Mouse (Mus musculus) megakaryocyte, adult 5-6 weeks (primary cell): ENCODE data around the gene Adam8. TPM values are rescaled to one million over a fixed set of nuclear protein-coding genes. Genes with fewer than 3 reads are reported as not detected.

Source experiments
- ATAC-seq: 2 replicates; pipeline ENCODE4 v1.8.0; 2016; ENCODE audit warnings: mild to moderate bottlenecking, inconsistent platforms; ENCODE audit not compliant: poor library complexity, severe bottlenecking
- total RNA-seq, 2 experiments: library from RNA; stranded (forward) in 1 of 2; stranded (reverse) in 1 of 2; fragments of 153-499, 151-499 nt in 1 of 2; fragments of 221-1000, 200-1000 nt in 1 of 2; gene quantifications; 2 replicates each; pipeline versions ENCODE4 v1.2.3 to v1.2.4; 2015 to 2017

Adam8 gene
- total RNA-seq (2015): 35.0 and 43.7 TPM in 2 replicates
- total RNA-seq (2017): 39.3 and 51.1 TPM in 2 replicates

GRCm38 (mm10) chr7:139992406-139992805, at the start of gene Adam8:
Gene Adam8, minus strand, starts transcription at chr7:139992562.
- ATAC-seq: peak; percentile 83

- no peak for ATAC-seq
Measured at GRCm38 (mm10) chr7:140037171-140037555, 44.8 kb upstream of the Adam8 start.

- ATAC-seq: peak; percentile 93
Measured at GRCm38 (mm10) chr7:140036281-140037170, 44.2 kb upstream of the Adam8 start, which contains the start of the genes Zfp511 and Tubgcp2. Gene Zfp511, plus strand, starts transcription at chr7:140036391. Gene Tubgcp2, minus strand, starts transcription at chr7:140036669.

GRCm38 (mm10) chr7:140035456-140035855, 43.1 kb upstream of the Adam8 start:
- ATAC-seq: no peak

GRCm38 (mm10) chr7:140033386-140033785, 41.0 kb upstream of the Adam8 start:
- no peak for ATAC-seq

- ATAC-seq: no peak
Measured at GRCm38 (mm10) chr7:140032366-140032765, 40.0 kb upstream of the Adam8 start.

- no peak for ATAC-seq
Measured at GRCm38 (mm10) chr7:140031771-140032170, 39.4 kb upstream of the Adam8 start.

- no peak for ATAC-seq
Measured at GRCm38 (mm10) chr7:140011336-140011735, 19.0 kb upstream of the Adam8 start.

- ATAC-seq: no peak
Measured at GRCm38 (mm10) chr7:140007781-140008180, 15.4 kb upstream of the Adam8 start.

- no peak for ATAC-seq
Measured at GRCm38 (mm10) chr7:140006861-140007611, 14.7 kb upstream of the Adam8 start.

- ATAC-seq: no peak
Measured at GRCm38 (mm10) chr7:140004666-140005065, 12.3 kb upstream of the Adam8 start.

- no peak for ATAC-seq
Measured at GRCm38 (mm10) chr7:140001086-140001740, 8.9 kb upstream of the Adam8 start.

- no peak for ATAC-seq
Measured at GRCm38 (mm10) chr7:139998691-139999350, 6.5 kb upstream of the Adam8 start.

- peak; percentile 40 for ATAC-seq
Measured at GRCm38 (mm10) chr7:139994676-139995075, 2.3 kb upstream of the Adam8 start.

- ATAC-seq: no peak
Measured at GRCm38 (mm10) chr7:139994202-139994601, 1.8 kb upstream of the Adam8 start.

- no peak for ATAC-seq
Measured at GRCm38 (mm10) chr7:139993532-139993931, 1.2 kb upstream of the Adam8 start.

GRCm38 (mm10) chr7:139990864-139991394, 1.4 kb downstream of the Adam8 start:
- peak; percentile 14 for ATAC-seq

- ATAC-seq: no peak
Measured at GRCm38 (mm10) chr7:139988272-139988671, 4.1 kb downstream of the Adam8 start.

- peak; percentile 86 for ATAC-seq
Measured at GRCm38 (mm10) chr7:139984505-139984904, 7.9 kb downstream of the Adam8 start.

- no peak for ATAC-seq
Measured at GRCm38 (mm10) chr7:139982058-139982457, 10.3 kb downstream of the Adam8 start.
